Mouse (Mus musculus) C2C12 (cell line): Measurements from ENCODE around the gene Col20a1.

ENCODE experiments used
- CEBPB ChIP-seq: IDR thresholded peaks from one replicate; pipeline ENCODE4 v1.6.1; 2011; ENCODE audit warnings: low read depth, mild to moderate bottlenecking, control low read depth, moderate library complexity
- CTCF ChIP-seq: IDR thresholded peaks from one replicate; pipeline ENCODE4 v1.5.1; 2011; ENCODE audit not compliant: control insufficient read depth, insufficient read depth, insufficient read length
- MAX ChIP-seq: IDR thresholded peaks from one replicate; pipeline ENCODE4 v1.6.1; 2011; ENCODE audit warnings: mild to moderate bottlenecking, control low read depth
- MYOD1 ChIP-seq: IDR thresholded peaks from one replicate; pipeline ENCODE4 v1.6.1; 2011; ENCODE audit warnings: low read depth; ENCODE audit not compliant: control insufficient read depth, insufficient read length
- MYOG ChIP-seq: IDR thresholded peaks from one replicate; pipeline ENCODE4 v1.6.1; 2011; ENCODE audit not compliant: control insufficient read depth, insufficient read length; ENCODE audit errors: extremely low read depth
- USF1 ChIP-seq: IDR thresholded peaks from one replicate; pipeline ENCODE4 v1.6.1; 2011; ENCODE audit warnings: low read depth, mild to moderate bottlenecking, control low read depth, moderate library complexity

GRCm38 (mm10) chr2:180996436-180996835, 10.1 kb downstream of the Col20a1 start:
- TF ChIP-seq USF1 (no peak), CTCF (peak; percentile 56), MAX (no peak), MYOD1 (no peak), CEBPB (no peak), MYOG (no peak)
